Mouse (Mus musculus) neural tube, embryonic 11.5 days (tissue): ENCODE measurements around the gene Utp15. TPM values are rescaled to one million over a fixed set of nuclear protein-coding genes. Genes with fewer than 3 reads are reported as not detected.

Experiments used
- ATAC-seq: fragments of 200-750 bp; cut with Nextera tagmentation; 2 replicates; pipeline ENCODE4 v1.8.0; 2017; ENCODE audit warnings: moderate number of reproducible peaks, mild to moderate bottlenecking, moderate TSS enrichment, moderate library complexity; ENCODE audit not compliant: insufficient read depth, low FRiP score, low TSS enrichment
- DNase-seq: peaks from one replicate; pipeline ENCODE4 v3.0.0-alpha.2; 2015; ENCODE audit warnings: low spot score
- H3K27ac ChIP-seq: fragments of 300-500 bp; sonication (generic); 2 replicates; pipeline ENCODE4 v1.5.1; 2014; ENCODE audit warnings: low read depth, mild to moderate bottlenecking, low read length
- H3K27me3 ChIP-seq: fragments of 300-500 bp; sonication (generic); 2 replicates; pipeline ENCODE4 v1.6.1; 2014; ENCODE audit warnings: mild to moderate bottlenecking, low read length, mixed read lengths; ENCODE audit not compliant: control insufficient read depth, insufficient read depth
- H3K36me3 ChIP-seq: fragments of 300-500 bp; sonication (generic); 2 replicates; pipeline ENCODE4 v1.6.1; 2014; ENCODE audit warnings: mild to moderate bottlenecking, low read length, moderate library complexity, mixed read lengths; ENCODE audit not compliant: control insufficient read depth, insufficient read depth
- H3K4me1 ChIP-seq: fragments of 300-500 bp; sonication (generic); 2 replicates; pipeline ENCODE4 v1.6.1; 2014; ENCODE audit warnings: low read length, mixed read lengths; ENCODE audit not compliant: control insufficient read depth, insufficient read depth
- H3K4me2 ChIP-seq: fragments of 300-500 bp; sonication (generic); 2 replicates; pipeline ENCODE4 v1.6.1; 2014; ENCODE audit warnings: low read depth, mild to moderate bottlenecking, moderate library complexity
- H3K4me3 ChIP-seq: fragments of 300-500 bp; sonication (generic); 2 replicates; pipeline ENCODE4 v1.5.1; 2014; ENCODE audit warnings: low read depth, low read length
- H3K9ac ChIP-seq: fragments of 300-500 bp; sonication (generic); 2 replicates; pipeline ENCODE4 v1.6.1; 2014; ENCODE audit warnings: mild to moderate bottlenecking, low read length
- H3K9me3 ChIP-seq: fragments of 300-500 bp; sonication (generic); 2 replicates; pipeline ENCODE4 v1.6.1; 2016; ENCODE audit warnings: low read length; ENCODE audit not compliant: control insufficient read depth
- WGBS: fragments of 180-500 bp; shearing (Covaris S2); extraction: QIAGEN DNeasy Blood & Tissue Kit; methylation state at CpG from one replicate; pipeline ENCODE4 v1.1.7; 2014; 5-methylcytosine and 5-hydroxymethylcytosine counted together
- polyA plus RNA-seq: library from polyadenylated mRNA; unstranded; fragments of >200 nt; fragmentation: Nextera tagmentation; extraction: Ambion mirVana; gene quantifications from 2 replicates; pipeline ENCODE4 v1.2.1, GENCODE M21; 2014

The Utp15 gene
- polyA plus RNA-seq, 1 experiment from 2014 or later: 43.3 TPM

GRCm38 (mm10) chr13:98239978-98240641 lies 22.7 kb downstream of the Utp15 start:
- DNase-seq (peak; percentile 69), ATAC-seq (no peak)
- 21% methylated on average over 12 of the region's 12 CpGs for WGBS
- Histone ChIP-seq H3K36me3 (no peaks in the 10 kb centered on the region), H3K4me2 (no peak overlapping the region), H3K4me3 (no peak overlapping the region), H3K4me1 (no peaks in the 10 kb centered on the region), H3K27me3 (no peaks in the 10 kb centered on the region), H3K27ac (no peak overlapping the region), H3K9me3 (no peaks in the 10 kb centered on the region), H3K9ac (no peak overlapping the region)

DNA sequence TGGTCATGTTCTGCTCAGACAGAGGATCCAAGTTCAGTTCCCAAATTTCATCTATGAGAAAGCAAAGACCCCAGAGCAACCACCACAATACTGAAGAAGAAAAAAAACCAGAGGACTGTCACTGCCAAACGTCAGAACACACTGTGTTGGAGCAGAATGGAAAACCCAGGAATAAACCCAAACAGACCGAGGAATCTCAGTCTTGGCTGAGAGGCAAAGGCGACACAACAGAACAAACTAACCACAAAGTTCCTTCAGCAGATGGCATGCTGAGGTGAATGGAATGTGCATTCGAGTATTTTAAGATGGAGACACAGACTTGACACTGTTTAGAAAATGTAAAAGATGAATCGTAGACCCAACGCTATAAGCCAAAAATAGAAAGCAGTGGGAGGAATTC lies 27.4 kb downstream of the Utp15 start:
- H3K4me3 ChIP-seq: no peak overlapping the region
- no peak overlapping the region for H3K27ac ChIP-seq
- H3K9me3 ChIP-seq: no peaks in the 10 kb centered on the region
- no peaks in the 10 kb centered on the region for H3K27me3 ChIP-seq
- no peaks in the 10 kb centered on the region for H3K36me3 ChIP-seq
- WGBS: 82% methylated on average over 6 of the region's 6 CpGs
- H3K9ac ChIP-seq: no peak overlapping the region
- no peak for DNase-seq
- H3K4me1 ChIP-seq: no peaks in the 10 kb centered on the region
- no peak overlapping the region for H3K4me2 ChIP-seq
- ATAC-seq: no peak

DNA sequence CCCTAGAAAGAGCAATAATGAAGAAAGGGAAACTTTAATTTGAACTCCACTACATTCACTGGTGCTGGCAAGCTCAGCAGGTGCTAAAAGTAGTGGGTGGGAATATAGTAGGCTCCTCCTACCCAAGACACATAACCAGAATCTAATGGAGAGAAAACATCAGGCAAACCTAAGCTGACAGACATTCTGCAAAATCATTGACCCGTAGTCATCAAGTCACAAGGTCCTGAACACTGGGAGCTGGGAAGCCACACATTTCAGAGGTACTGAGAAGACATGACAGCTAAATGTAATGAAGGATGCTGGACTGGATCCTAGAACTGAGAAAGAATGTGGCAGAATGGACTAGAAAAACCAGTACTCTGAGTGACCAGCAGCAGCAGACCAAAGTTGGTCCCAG lies 32.3 kb downstream of the Utp15 start:
- H3K9ac ChIP-seq: no peak overlapping the region
- DNase-seq: no peak
- no peaks in the 10 kb centered on the region for H3K27me3 ChIP-seq
- no peak for ATAC-seq
- H3K27ac ChIP-seq: no peak overlapping the region
- H3K9me3 ChIP-seq: no peaks in the 10 kb centered on the region
- 90% methylated on average over 1 of the region's 1 CpGs for WGBS
- H3K4me3 ChIP-seq: no peak overlapping the region
- no peak overlapping the region for H3K4me2 ChIP-seq
- no peaks in the 10 kb centered on the region for H3K4me1 ChIP-seq
- no peaks in the 10 kb centered on the region for H3K36me3 ChIP-seq

GRCm38 (mm10) chr13:98226225-98226624 lies 36.6 kb downstream of the Utp15 start:
- H3K9ac ChIP-seq: no peak overlapping the region
- H3K4me3 ChIP-seq: no peak overlapping the region
- no peak for ATAC-seq
- no peak overlapping the region for H3K4me2 ChIP-seq
- H3K27ac ChIP-seq: no peak overlapping the region
- no peak for DNase-seq
- no peaks in the 10 kb centered on the region for H3K9me3 ChIP-seq
- 79% methylated on average over 2 of the region's 2 CpGs for WGBS
- H3K27me3 ChIP-seq: no peaks in the 10 kb centered on the region
- H3K4me1 ChIP-seq: no peaks in the 10 kb centered on the region
- no peaks in the 10 kb centered on the region for H3K36me3 ChIP-seq

DNA sequence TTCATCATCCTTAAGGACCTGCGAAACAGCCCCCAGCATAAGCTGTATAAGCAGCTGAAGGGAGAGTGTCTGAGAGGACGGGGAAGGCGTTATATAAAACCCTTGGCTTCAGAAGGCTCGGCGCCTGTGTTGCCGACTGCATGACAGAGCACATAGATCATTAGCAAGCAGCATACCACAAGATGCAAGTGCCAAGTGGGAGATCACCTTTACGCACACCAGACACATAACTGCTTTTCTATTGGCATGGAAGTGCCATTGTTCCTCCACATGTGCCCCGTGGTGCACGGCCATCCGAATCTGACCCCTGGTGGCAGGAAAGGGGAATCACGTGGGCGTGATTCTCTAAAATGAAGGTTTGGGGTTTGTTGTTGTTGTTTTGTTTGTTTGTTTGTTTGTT lies 40.0 kb downstream of the Utp15 start:
- Histone ChIP-seq H3K4me2 (no peak overlapping the region), H3K36me3 (no peaks in the 10 kb centered on the region), H3K4me1 (no peaks in the 10 kb centered on the region), H3K9ac (no peak overlapping the region), H3K4me3 (no peak overlapping the region), H3K27me3 (no peaks in the 10 kb centered on the region), H3K9me3 (no peaks in the 10 kb centered on the region), H3K27ac (no peak overlapping the region)
- 39% methylated on average over 12 of the region's 12 CpGs for WGBS
- ATAC-seq: no peak
- DNase-seq: peak; percentile 52

GRCm38 (mm10) chr13:98210137-98210536 lies 52.7 kb downstream of the Utp15 start:
- Histone ChIP-seq H3K27me3 (no peaks in the 10 kb centered on the region), H3K9ac (no peak overlapping the region), H3K4me3 (no peak overlapping the region), H3K27ac (no peak overlapping the region), H3K4me1 (0 out of 2 replicates have a peak, but pooled peaks cover 2% of the 10 kb centered on the region), H3K4me2 (no peak overlapping the region), H3K36me3 (no peaks in the 10 kb centered on the region), H3K9me3 (no peaks in the 10 kb centered on the region)
- 89% methylated on average over 7 of the region's 7 CpGs for WGBS
- DNase-seq: no peak
- no peak for ATAC-seq

DNA sequence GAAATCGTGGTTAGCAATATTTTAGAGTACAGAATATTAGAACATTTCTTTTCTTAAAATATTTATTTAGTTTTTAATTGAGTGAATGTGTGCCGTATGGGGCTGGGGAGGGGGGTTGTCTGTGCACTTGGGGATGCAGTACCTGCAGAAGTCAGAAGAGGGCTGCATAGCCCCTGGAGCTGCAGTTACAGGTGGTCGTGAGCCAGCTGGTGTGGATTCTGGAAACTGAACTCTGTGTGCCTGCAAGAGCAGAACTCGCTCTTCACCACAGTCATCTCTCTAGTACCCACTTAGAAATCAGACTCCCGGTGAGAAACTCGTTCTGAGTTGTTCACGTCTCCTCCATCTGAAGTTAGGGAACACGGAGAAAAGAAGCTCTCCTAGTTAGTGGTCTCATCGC lies 54.0 kb downstream of the Utp15 start:
- H3K36me3 ChIP-seq: no peaks in the 10 kb centered on the region
- H3K27me3 ChIP-seq: no peaks in the 10 kb centered on the region
- H3K4me3 ChIP-seq: no peak overlapping the region
- H3K4me2 ChIP-seq: no peak overlapping the region
- DNase-seq (peak; percentile 34), ATAC-seq (no peak)
- WGBS: 46% methylated on average over 9 of the region's 9 CpGs
- no peaks in the 10 kb centered on the region for H3K9me3 ChIP-seq
- 0 out of 2 replicates have a peak, but pooled peaks cover 4% of the 10 kb centered on the region for H3K4me1 ChIP-seq
- H3K9ac ChIP-seq: no peak overlapping the region
- H3K27ac ChIP-seq: no peak overlapping the region

- no peaks in the 10 kb centered on the region for H3K36me3 ChIP-seq
- peak overlapping the region; percentile 98 for H3K4me2 ChIP-seq
- H3K9me3 ChIP-seq: no peaks in the 10 kb centered on the region
- H3K4me3 ChIP-seq: peak overlapping the region; percentile 61
- DNase-seq: no peak
- no peak; the same call in 1 of the 2 replicates for ATAC-seq
- peak overlapping the region; percentile 56 for H3K9ac ChIP-seq
- WGBS: 2% methylated on average over 13 of the region's 13 CpGs
- H3K27me3 ChIP-seq: no peaks in the 10 kb centered on the region
- H3K4me1 ChIP-seq: 0 out of 2 replicates have a peak, but pooled peaks cover 4% of the 10 kb centered on the region
- H3K27ac ChIP-seq: no peak overlapping the region
Measured at GRCm38 (mm10) chr13:98206546-98206870, 56.3 kb downstream of the Utp15 start.

DNA sequence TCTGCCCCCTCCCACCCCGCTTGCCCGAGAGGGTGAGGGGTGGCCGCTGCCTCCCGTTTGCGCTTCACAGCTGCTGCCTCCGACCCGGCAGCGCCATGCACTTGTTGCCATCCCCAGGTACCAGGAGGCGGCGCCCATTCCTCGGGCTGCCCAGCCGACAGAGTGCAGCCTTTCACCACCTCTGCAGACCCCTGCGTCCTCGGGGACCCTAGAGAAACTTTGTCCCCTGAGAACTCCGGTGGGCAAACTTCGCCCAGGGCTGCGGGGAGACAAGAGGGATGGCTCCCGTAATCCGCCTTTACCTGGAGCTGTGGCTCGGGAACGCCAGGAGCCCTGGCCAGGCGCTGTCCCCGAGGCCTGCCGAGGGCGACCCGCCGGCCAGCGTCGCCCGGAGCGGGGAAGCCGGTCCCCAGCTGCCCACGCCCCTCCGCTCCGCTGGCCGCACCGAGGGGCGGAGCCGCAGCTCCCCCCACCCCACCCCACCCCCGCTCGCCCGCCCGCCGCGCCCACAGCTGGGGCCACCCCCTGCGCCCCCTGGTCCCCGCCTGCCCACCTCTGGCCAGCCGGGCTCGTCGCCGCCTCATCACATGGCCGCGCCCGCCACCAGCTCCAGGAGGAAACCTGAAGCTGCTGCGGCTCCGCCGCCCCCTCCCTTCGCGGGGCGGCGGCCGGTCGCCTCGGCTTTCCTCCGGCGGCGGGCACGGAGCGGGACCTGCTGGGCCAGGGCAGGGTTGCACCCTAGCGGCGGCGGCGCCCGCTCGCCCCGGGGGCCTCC lies 56.9 kb downstream of the Utp15 start, which contains the start of gene Arhgef28:
Arhgef28 (minus strand) TSS at position 669 of the 775 bp plus-strand sequence.
- 1% methylated on average over 34 of the region's 76 CpGs for WGBS
- ATAC-seq (peak; percentile 85), DNase-seq (peak; percentile 79)
- no peak within 1 kb of the TSS for H3K27ac ChIP-seq
- no peaks in the 10 kb centered on the region for H3K36me3 ChIP-seq
- no peaks in the 10 kb centered on the region for H3K9me3 ChIP-seq
- H3K9ac ChIP-seq: peak within 1 kb of the TSS; percentile 56
- peak within 1 kb of the TSS; percentile 61 for H3K4me3 ChIP-seq
- H3K27me3 ChIP-seq: no peaks in the 10 kb centered on the region
- 0 out of 2 replicates have a peak, but pooled peaks cover 4% of the 10 kb centered on the region for H3K4me1 ChIP-seq
- H3K4me2 ChIP-seq: peak within 1 kb of the TSS; percentile 98
